Mouse (Mus musculus): Measurements from ENCODE around the gene Ptpro. TPM values are rescaled to one million over a fixed set of nuclear protein-coding genes. Genes with fewer than 3 reads are reported as not detected.
A peak's percentile ranks its signal among the peaks of the same experiment; 100 is the strongest.
"Not testable (repeated sequence)": the region's sequence is repeated elsewhere in the genome, so short reads cannot be mapped to it uniquely, and the experiment has no call there.

Ptpro gene
- total RNA-seq, 2 experiments from 2014 or later = 43.6 to 45.4 TPM

DNA sequence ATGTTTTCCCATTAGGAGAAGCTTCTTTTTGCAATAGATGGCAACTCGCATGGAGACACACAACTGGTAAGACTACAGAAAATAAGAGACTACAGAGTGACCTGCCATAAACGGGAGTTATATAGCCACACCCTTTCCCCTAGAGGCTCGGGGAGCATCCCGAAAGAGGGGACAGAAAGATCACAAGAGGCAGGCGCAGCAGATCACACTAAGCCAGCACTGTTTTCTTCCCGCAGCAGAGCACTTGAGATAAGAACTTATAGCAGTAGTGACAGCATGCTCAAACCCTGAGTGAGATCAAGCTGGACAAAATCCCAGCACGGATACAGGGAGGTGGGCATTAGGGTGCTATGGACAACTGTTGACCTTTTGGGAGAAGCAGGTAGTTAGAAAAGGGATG lies 203.9 kb downstream of the Ptpro start:
- DNase-seq (ENCODE audit: low spot score in 2 of 2) = no peak
- Histone ChIP-seq H3K4me3 (no peak overlapping the region), H3K27ac (no peak overlapping the region)
- TF ChIP-seq CTCF (conservative IDR thresholded peaks at IDR 0.05) = no peak

DNA sequence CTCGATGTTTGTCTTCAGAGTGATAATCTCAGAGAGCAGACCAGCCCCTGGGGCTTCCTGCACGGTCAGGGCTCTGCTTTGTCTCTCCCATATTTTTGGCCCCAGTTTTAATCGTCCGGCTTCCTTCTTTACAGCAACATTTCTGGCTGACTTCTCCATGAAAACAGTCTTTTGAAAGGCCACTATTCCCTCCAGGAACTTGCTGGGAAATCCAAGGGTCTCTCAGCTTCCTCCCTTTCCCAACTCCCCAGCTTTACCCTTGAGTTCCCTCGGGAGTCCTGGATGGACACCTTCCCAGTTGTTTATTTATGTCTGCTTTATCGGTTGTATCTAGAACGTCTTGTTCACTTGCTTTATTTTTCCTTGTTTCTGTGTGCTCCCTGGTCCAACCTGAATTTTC lies 205.1 kb downstream of the Ptpro start:
- no peak overlapping the region for H3K27ac ChIP-seq
- no peak overlapping the region for H3K4me3 ChIP-seq
- no peak for DNase-seq (ENCODE audit: low spot score in 2 of 2)
- no peak for TF ChIP-seq CTCF (conservative IDR thresholded peaks at IDR 0.05)

DNA sequence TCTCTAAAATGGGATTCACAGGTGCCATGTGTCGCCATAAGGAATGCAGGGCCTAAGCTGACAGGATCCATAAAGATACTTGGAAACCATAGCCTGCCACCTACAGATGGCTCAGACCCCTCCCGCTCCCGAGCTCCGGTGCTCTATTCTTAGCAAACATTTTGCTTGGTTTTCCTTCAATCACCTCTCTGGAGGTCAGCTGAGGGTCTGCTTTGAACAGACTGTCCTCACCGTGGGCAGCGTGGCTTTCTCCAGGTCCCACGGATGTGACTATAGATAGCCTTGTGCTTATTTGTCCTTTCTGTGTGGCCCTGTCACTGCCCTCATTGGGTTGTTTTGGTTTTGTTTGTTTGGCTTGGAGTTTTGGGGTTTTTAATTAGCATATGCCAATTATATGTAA lies 206.0 kb downstream of the Ptpro start:
- no peak for DNase-seq (ENCODE audit: low spot score in 2 of 2)
- Histone ChIP-seq H3K27ac (no peak overlapping the region), H3K4me3 (no peak overlapping the region)
- no peak for TF ChIP-seq CTCF (conservative IDR thresholded peaks at IDR 0.05)

DNA sequence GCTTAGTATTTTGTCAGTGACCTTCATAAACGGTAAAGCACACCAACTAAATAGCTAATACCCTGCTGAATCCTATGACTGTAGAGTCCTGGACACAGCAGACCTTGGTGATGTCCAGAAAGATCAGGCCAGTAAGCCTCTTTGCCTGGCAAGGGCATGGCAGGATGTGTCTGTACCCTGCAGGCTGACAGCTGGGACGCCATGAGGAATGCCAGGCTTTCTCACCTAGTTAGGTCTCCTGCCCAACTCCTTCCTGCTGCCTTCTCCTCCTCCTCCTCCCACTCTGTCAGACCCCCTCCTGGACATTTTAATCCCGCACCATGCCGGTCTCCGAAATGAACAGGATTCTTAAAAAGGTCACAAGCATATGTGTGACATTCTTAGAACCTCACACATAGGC lies 211.7 kb downstream of the Ptpro start:
- no peak for DNase-seq (ENCODE audit: low spot score in 2 of 2)
- Histone ChIP-seq H3K27ac (no peak overlapping the region), H3K4me3 (no peak overlapping the region)
- no peak for TF ChIP-seq CTCF (conservative IDR thresholded peaks at IDR 0.05)

DNA sequence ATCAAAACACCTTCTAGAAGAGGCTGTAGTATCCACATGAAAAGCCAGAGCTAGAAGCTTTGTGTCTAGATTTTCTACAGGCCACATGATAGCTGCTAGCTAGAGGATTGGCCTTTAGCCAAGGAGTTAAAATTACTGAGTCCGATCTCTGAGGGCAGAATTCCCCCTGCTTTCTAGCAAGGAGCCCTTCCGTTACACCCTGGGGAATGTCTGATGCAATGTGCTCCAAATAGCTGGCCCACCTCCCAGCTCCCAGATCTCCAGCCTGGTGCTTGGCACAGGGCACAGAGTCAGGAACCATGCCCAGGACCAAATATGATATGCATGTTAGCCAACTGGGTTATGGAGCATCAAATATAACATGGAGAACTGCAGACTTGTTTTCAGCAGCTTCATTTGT lies 213.1 kb downstream of the Ptpro start:
- Histone ChIP-seq H3K4me3 (no peak overlapping the region), H3K27ac (no peak overlapping the region)
- no peak for TF ChIP-seq CTCF (conservative IDR thresholded peaks at IDR 0.05)
- peak in 1 of 2 experiments; percentile 40 for DNase-seq (ENCODE audit: low spot score in 2 of 2)

DNA sequence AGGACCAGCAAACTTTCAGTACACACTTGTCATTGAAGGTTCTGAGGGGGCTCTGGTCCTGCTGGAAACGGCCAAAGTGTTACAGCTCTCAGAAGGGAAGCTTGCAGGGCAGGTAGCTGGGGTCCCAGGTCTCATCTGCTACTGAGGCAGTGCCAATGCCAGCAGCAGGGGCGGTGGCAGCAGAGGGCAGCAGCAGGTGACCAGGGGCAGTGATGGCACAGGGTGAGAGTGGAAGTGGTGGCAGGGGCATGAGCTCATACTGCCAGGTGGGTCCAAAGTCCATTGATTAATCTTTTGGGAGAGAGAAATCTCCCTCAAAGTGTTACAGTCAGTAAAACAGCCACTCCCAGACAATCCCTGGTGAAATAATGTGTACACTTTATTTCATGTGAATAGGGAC lies 214.1 kb downstream of the Ptpro start:
- no peak for DNase-seq (ENCODE audit: low spot score in 2 of 2)
- TF ChIP-seq CTCF (conservative IDR thresholded peaks at IDR 0.05) = no peak
- Histone ChIP-seq H3K27ac (no peak overlapping the region), H3K4me3 (no peak overlapping the region)

DNA sequence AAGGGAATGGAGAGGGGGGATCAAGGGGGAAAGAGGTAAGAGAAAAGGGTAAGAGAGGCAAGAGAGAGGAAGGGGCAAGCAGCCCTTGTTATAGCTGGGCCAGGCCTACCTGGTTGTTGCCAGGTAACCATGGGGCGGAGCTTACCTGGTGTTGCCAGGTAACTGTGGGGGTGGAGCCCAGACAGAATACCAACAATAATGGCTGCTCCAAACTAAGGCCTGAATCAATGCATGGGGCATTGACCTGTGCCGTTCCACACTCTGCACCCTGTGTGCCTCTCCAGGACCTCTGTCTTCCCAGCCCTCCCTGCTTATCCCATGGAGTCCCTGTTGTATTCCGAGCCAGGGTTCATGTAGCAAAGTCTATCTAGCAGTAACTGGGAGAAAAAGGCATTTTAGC lies 215.6 kb downstream of the Ptpro start:
- no peak for TF ChIP-seq CTCF (conservative IDR thresholded peaks at IDR 0.05)
- H3K27ac ChIP-seq = no peak overlapping the region
- DNase-seq (ENCODE audit: low spot score in 2 of 2) = no peak
- H3K4me3 ChIP-seq = no peak overlapping the region

DNA sequence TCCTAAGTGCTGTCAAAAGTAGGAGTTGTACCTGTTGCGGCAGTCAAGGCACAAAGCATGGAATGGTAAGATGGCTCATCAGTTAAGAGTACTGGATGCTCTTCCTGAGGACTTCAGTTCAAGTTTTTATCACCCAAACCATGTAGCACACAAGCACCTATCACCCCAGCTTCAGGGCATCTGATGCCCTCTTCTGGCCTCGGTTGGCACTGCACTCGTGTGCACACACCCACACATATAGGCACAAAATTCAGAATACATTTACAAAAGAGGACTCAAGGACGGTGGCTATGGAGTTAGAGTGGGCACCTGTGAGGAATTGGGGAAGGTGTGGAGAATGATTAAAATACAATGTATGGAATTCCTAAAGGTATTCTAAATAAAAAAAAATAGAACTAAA lies 217.4 kb downstream of the Ptpro start:
- Histone ChIP-seq H3K27ac (no peak overlapping the region), H3K4me3 (no peak overlapping the region)
- DNase-seq (ENCODE audit: low spot score in 2 of 2) = no peak
- TF ChIP-seq CTCF (conservative IDR thresholded peaks at IDR 0.05) = peak; percentile 46

DNA sequence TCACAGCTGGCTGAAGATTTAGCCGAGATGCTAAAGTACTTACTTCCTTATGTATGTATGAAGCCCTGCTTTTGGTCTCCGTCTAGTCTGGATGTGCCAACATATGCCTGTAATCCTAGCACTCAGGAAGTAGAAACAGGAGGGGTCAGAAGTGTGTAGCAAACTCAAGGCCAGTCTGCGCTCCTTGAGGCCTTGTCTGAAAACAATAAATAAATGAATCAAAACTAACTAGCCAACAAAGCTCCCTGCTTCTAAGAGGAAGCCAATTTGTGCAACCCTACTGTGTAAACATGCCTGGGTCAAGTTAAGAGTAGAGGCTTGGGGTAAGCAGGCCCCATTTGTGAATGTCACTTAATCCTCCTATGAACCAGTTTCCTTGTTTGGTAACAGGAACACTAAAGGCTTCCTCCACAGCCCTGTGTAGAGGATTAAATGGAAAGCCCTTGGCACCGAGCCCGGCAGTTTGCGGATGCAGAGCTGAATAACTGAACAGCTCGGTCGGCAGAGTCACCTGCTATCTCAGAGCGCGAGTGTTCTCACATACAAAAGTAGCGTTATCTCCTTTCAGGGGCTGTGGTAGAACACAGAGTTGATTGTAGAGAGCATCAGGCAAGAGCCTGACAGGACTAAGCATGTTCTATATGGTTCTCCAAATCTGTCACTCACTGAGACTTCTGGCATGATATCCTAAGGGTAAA lies 218.9 kb downstream of the Ptpro start:
- TF ChIP-seq CTCF (conservative IDR thresholded peaks at IDR 0.05) = no peak
- Histone ChIP-seq H3K4me3 (no peak overlapping the region), H3K27ac (peak overlapping the region; percentile 75)
- DNase-seq (ENCODE audit: low spot score in 2 of 2) = peak; percentile 76

DNA sequence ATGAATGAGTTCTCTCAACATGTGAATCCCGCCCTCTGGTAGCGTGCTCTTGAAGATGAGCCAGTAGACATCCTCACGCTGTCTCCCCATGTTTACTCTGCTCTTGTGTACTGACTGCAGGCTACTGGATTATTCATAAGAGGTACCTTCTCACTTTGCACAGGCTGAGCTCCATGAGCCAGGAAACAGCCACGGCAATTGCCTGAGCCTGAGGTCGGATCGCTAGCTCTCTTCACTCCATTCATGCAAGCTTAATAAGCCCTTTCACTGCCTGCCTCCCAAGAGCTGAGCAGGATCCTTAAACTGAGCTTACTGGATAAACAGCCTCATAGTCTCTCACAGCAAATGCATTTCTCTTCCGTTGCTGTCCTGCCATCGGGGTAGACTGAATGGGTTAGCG lies 220.0 kb downstream of the Ptpro start:
- TF ChIP-seq CTCF (conservative IDR thresholded peaks at IDR 0.05) = no peak
- no peak for DNase-seq (ENCODE audit: low spot score in 2 of 2)
- peak overlapping the region; percentile 53; the same call in 1 of the 2 replicates for H3K27ac ChIP-seq
- no peak overlapping the region for H3K4me3 ChIP-seq

DNA sequence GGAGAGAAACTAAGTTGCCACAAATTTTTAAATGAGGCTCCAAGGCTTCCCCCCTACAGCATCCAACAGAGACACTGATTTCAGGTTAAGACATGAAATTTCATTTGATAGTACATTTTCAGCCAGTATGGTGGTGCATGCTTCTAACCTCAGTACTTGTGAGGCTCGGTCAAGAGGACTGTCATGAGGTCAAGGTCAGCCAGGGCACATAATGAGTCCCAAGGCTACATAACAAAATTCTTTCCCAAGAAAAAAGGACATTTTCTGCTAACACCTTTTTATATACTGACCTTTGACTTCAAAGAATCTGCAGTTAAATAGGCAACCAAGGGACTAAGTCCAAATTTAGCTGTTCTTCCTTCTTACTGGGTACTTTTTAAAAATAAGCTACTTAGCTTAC lies 221.3 kb downstream of the Ptpro start:
- no peak for TF ChIP-seq CTCF (conservative IDR thresholded peaks at IDR 0.05)

DNA sequence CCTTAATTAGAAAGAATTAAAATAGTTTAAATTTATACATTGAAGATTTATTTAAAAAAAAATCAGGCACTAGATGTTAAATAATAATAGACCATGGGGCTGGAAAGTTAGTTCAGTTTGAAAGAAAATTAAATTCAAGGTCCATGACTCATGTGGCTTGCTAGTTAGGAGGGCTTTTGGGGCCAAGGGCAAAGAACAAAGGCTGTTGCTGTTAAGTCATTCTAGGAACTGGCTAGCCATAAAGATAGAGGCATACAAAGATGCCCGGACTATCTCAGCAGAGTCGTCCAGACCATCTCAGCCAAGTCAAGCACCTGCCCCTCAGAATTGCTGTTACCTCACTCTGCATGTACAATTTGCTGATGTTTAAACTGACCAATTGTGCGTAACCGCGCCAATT lies 223.6 kb downstream of the Ptpro start:
- H3K27ac ChIP-seq; H3K4me3 ChIP-seq; DNase-seq (ENCODE audit: low spot score in 2 of 2): not testable (repeated sequence)

More for the DNA sequence above, 221.3 kb downstream of the Ptpro start:
- H3K4me3 ChIP-seq = no peak overlapping the region
- DNase-seq (ENCODE audit: low spot score in 2 of 2) = no peak
- H3K27ac ChIP-seq = no peak overlapping the region

DNA sequence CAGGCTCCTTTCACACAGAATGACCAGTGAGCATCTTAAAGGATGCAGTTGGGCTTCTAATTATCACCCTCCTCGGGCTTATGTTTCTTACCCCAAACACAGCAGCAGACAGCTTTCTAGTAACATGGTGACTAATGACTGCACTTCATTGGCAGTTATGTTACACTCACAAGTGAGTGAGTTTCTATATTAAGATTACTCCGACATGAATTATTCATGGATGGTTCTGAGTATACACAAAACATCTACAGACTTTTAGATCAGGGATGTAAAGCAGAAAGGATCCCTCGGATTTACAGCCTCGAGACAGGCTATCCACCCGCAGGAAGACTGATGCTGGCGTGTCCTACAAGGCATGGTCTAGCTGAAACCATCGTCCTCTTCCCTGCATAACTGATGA lies 230.8 kb downstream of the Ptpro start:
- no peak for DNase-seq (ENCODE audit: low spot score in 2 of 2)
- TF ChIP-seq CTCF (conservative IDR thresholded peaks at IDR 0.05) = no peak

DNA sequence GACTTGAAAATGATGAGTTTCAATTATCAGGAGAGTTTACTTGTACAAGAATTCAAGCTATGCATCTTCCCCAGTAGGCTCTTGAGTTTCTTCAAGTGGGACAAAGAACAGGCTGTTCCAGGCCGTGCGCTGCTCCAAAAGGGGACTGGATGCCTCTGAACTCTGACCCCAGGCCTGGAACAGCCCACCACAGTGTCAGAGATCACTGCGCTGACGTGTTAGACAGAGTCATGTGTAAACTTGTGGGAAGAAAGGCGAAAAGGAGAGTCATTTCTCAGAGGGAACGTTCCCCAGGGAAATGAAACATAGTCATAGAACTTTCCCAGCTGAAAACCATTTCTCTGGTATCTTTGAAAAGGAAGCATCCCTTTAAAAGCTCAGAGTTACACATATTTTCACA lies 235.3 kb downstream of the Ptpro start:
- H3K4me3 ChIP-seq = no peak overlapping the region
- no peak overlapping the region for H3K27ac ChIP-seq
- TF ChIP-seq CTCF (conservative IDR thresholded peaks at IDR 0.05) = no peak
- DNase-seq (ENCODE audit: low spot score in 2 of 2) = no peak

More for the DNA sequence above, 230.8 kb downstream of the Ptpro start:
- Histone ChIP-seq H3K27ac (no peak overlapping the region), H3K4me3 (no peak overlapping the region)
